Mouse (Mus musculus): ENCODE measurements around the gene Pithd1. TPM values are rescaled to one million over a fixed set of nuclear protein-coding genes. Genes with fewer than 3 reads are reported as not detected.
A peak's percentile ranks its signal among the peaks of the same experiment; 100 is the strongest.
"Not testable (repeated sequence)": the region's sequence is repeated elsewhere in the genome, so short reads cannot be mapped to it uniquely, and the experiment has no call there.

The Pithd1 gene
- total RNA-seq, 1 experiment from 2014 or later: 30.8 TPM

DNA sequence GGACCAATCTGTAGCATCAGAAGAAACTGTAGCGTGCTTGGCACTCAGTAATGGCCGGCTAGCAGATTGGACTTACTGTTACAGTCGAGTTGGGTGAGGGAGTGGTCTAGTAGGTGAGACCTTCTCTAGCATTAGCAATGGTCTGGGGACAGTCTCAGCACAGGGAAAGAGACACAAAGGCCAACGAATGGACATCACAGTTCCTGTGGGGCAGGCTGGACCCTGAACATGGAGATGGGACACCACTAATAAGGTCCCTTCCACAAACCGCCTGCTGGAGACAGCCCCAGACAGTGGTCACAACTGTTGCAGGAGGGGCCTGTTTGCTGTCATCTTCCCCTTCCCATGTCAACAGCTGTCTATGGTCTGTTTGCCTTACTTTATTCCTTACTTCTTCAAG, 25.4 kb downstream of the Pithd1 start:
- no peak for DNase-seq

DNA sequence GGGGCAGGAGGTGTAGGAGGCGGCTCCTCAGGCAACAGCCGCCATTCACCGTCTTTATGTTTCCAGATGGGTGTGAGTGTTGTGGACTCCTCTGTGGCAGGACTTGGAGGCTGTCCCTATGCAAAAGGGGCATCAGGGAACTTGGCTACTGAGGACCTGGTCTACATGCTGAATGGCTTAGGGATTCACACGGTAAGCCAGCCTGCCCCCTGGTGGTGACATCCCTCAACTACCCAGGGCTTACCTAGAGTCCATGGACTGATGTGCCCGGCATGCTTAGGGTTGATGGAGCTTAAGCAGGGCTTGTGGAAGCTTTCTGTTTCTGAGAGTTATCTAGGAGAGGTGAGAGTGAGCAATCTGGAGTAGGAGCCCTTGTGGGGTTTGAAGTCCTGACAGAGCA, 26.3 kb downstream of the Pithd1 start:
- peak; percentile 81 for DNase-seq

DNA sequence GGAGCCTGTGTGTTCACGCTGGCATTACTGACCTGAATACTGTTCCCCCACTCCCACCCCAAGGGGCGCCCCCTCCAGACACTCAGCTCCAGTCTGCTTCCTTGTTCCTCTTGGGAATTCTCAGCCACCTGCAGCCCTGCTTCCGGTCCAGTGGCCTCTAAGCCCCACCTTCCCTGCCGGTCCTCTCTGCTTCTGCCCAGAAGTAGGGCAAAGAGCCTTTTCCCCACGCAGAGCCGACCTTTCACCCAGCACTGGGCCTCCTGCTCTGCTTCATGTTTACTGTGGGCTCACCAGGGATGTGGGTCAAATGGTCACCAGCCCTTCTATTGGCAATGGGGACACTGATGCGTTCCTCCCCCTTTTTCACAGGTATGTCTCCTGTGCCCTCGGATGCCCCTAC, 28.7 kb downstream of the Pithd1 start:
- DNase-seq: no peak

DNA sequence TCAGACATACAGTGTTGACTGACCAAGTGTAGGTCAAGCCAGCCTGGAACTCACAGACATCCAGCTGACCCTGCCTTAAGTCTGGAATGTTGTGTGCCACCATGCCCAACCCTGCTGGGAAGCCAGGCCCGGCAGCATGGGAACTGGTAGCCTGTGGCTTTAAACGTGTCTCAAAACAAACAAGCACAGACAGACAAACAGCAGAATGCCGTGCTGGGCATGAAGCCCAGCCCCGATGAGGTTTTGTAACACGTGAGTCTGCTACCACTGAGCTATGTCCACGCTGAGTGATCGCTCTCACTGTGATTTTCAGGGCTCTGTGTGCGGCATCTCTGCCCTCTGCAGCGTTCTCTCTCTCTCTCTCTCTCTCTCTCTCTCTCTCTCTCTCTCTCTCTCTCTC, 31.2 kb downstream of the Pithd1 start:
- DNase-seq: no peak

DNA sequence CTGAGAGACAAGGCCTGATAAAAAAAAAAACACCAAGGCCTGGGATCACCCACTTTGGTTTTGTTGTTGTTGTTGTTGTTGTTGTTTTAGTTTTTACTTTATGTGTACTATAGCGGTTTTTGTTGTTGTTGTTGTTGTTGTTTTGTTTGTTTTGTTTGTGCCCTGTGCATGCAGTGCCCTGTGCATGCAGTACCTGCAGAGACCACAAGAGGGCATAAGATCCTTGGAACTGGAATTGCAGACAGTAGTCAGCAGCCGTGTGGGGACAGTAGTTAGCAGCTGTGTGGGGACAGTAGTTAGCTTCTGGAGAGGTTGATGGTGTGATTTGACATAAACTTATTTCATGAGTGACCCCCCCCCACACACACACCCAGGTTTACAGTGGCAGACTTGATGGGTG, 32.8 kb downstream of the Pithd1 start:
- peak; percentile 70 for DNase-seq

DNA sequence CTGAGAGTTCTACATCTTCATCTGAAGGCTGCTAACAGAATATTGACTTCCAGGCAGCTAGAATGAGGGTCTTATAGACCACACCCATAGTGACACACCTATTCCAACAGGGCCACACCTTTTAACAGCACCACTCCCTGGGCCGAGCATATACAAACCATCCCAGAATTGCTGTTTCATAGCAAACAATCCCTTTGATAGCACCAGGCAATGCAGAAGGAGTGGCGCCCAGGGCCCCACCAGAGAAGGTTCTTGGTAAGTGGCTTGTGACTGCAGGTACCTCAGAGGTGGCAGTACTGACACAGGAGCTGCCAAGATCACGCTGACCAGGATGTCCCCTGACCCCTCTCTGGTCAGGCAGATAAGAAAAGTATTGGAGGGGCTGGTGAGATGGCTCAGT, 33.9 kb downstream of the Pithd1 start:
- DNase-seq: no peak

DNA sequence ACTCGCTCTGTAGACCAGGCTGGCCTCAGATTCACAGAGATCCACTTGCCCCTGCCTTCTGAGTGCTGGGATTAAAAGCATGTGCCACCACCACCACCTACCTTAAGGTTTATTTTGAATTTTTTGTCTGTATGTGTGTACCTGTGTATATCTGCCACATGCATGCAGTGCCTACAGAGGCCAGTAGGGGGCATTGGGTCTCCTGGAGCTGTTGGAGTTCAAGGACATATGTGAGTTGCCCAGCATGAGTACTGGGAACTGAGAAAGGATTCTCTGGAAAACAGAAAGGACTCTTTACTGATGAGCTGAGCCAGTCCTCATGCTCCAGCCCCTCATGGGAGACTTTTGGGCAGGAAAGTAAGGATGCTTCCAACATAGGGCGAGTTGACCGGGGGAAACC, 35.6 kb downstream of the Pithd1 start:
- DNase-seq: no peak

DNA sequence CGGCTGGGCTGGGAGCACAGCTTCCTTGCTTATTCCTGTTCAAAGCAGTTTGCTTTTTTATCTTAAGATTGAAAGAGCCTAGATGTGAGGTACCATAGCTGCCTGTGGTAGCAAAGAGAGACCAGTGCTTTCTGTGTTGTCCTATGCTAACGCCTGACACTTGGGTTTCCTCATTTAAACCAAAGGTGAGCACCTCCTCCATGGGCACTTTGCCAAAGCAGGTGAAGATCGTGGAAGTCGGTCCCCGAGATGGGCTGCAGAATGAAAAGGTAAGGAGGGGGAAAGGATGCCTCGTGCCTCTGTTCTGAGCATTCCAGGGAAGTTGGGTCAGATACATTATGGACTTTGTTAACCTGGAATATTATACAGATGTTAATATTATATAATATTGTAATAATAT, 36.7 kb downstream of the Pithd1 start:
- no peak for DNase-seq

DNA sequence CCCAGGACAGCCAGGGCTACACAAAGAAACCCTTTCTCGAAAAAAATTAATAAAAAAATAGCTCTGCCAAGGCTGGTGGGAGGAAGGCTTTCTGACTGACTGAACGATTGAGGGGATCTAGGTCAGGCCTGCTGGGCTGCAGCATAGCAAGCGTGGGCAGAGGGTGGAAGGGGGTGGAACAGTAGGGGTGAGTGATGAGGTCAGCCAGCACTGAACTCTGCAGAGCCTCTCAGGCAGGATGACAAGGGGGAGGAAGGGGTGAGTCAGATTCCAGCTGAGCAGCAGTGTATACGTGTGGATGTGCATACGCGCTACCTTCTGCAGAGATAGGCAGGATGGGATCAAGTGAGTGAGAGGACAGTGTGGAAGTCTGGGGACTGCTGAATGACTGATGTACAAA, 37.2 kb downstream of the Pithd1 start:
- DNase-seq: no peak

DNA sequence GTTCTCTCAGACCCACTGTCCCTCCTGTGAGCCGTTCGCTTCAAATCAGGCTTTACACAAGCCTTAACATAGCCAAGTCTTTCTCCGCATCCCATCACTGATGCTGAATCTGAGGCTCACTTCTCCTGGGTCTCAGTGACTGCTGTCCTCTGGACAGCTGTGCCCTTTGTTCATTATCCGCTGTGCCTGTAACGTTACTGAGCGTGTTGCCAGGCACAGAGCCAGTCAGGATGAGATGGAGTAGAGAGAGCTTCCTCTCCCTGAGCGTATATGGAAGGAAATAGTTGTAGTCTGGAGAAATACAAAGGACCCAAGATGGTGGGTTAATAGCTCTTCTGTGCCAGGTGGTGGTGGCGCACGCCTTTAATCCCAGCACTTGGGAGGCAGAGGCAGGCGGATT, 37.6 kb downstream of the Pithd1 start:
- no peak for DNase-seq

DNA sequence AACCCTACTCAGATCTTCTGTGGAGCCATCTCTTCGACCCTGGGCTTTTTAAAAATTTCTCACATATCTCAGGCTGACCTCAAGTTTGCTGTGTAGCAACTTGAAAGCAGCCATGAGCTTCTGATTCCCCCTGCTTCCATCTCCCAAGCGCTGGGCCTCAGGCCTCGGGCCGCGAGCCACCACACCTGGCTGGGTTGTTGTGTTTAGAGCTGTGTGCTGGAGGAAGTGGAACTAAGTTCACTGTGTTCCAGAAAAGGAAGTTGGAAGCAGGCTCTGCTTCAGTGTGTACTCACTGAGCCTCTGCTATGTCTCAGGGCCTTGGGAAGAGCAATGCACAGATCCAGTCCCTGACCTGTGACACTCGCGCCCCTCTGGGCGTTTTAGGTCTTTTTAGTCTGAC, 38.9 kb downstream of the Pithd1 start:
- no peak for DNase-seq

DNA sequence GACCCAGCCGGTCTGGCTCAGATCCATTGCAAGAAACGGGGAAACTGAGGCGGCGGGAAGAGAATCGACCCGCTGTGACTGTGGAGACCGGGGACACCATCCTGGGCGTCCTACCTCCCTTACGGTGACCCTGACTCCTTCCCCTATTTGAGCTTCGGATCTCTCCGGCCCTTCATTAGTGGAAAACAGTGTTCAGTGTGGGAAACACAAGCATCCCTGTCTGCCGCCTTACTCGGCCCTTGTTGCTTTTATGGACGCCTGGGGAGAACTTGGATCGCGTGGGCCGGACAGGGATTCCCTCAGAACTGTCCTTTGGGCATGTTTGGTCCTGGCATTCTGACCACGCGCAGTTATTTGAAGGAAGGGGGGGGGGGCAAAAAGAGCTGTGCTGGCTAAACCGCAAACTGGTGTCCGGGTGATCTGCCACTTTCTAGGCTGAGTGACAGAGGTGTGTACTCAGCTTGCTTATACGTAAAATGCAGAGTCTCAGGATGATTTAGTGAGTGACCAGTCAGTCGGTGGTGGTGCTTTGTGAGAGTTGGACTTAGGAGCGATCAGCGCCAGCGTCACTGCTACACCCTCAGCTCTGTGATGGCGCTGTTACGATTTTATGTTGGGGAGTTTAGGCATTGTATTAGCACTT, 40.3 kb downstream of the Pithd1 start:
- no peak for DNase-seq

DNA sequence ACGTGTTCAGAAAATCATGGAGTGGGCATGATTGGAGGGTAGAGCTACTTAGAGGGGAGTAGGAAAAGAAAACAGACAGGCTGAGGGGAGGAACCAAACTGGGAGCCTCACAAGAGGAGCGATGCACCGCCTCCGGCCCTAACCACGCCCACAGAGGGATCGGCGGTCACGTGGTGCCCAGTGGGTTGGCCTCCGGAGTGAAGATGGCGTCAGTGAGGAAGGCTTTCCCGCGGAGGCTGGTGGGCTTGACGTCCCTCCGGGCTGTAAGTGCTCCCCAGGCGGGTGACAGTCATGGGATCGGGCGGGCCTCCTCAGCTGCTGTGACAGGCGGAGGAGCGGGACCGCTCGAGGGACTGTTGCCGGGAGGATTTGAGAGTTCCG, 40.8 kb downstream of the Pithd1 start, which contains the start of gene Hmgcl:
Hmgcl (plus strand) TSS at position 171 of the 381 bp plus-strand sequence.
- DNase-seq: peak; percentile 95

DNA sequence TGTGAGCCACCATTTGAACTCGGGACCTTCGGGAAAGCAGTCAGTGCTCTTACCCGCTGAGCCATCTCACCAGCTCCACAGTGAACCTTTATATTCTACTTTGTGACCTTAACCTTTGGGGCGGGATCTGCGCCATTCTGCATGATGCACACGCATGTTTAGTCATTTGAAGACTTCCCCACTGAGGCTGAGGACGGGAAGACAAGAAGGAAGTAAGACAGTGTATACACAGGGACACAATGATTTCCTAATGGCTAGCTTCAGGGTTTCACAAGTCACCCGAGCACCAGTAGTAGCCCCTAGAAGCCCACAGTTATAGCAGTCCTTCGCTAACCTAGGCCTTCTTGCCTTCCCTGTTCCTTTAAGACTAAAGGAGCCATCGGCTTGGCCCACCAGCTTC, 41.4 kb downstream of the Pithd1 start:
- no peak for DNase-seq

DNA sequence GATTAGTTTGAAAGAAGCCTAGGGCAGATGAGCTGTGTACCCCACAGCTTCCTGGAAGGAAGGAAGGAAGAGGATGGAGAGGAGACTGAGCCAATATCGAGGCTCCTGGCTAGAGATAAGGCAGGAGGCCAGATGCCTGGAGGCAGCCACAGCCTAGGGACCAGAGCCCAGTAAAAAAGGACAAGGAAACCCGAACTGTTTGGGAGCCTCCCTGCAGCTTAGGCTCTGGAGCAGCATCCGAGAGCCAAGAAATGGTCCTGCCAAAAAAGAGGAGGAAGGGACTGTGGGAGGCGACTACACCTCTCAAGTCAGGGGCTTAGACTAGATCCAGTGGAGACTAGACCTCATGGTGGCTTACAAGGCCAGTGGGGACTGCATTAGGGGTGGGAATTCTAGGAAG, 43.7 kb downstream of the Pithd1 start:
- no peak for DNase-seq

DNA sequence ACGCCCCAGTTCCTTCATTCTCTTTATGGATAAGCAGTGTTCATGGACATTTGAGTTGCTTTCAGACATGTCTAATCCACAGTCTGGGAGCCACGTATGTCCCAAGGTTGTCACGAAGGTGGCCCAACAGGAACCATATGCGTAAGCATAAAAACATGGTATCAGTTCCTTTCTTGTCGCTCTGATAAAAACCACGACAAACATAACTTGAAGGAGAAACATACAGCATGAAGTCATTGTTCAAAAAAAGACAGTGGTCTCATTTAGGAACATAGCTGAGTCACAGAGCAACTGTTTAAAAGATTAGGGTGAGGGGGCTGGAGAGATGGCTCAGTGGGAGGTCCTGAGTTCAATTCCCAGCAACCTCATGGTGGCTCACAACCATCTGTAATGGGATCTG, 44.9 kb downstream of the Pithd1 start:
- no peak for DNase-seq

DNA sequence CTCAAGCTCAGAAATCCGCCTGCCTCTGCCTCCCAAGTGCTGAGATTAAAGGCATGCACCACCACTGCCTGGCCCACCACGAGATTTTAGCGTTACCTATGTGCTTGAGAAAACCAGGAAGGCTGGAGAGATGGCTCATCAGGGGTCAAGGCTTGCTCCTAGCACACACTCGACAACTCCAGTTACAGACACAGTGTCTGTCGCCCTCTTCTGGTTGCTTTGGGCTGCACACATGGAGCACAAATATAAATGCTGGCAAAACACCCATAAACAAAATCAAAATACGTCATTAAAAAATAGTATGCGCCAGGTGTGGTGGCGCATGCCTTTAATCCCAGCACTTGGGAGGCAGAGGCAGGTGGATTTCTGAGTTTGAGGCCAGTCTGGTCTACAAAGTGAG, 46.0 kb downstream of the Pithd1 start:
- DNase-seq: not testable (repeated sequence)

DNA sequence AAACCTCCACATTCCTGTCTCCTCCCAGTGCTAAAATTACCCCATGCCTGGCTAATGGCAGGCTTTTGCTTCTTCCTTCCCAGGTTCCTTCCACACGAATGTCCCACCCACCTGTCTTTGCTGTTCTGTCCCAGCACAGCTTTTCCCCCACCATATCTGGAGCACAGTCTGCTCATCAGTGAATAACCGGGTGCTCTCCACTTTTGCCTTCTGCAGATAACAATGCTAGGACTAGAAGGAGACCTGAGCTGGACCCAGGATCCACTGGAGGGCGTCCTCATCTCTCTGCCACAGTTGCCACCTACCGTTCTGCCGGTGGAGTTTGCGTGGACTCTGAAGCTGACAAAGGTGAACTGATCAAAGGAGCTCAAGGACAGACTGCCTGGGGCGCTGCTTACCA, 48.2 kb downstream of the Pithd1 start:
- DNase-seq: no peak

DNA sequence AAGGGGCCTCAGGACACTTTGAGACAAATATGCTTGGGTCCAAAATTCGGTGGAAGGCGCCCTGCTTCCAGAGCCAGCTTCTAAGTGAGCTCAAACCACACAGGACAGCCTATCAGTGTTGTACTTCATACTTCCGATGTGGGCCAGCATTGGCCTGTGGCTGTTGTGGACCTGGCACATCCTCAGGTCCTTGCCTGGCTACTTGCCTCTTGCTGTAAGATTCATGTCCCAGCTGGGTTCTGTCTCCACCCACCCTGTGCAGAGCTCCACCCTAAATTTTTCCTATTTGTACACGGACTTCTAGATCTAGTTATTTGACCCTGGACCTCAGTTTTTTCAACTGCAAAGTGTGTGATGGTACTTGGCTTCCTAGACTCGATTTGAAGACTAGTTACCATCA, 51.6 kb downstream of the Pithd1 start:
- DNase-seq: no peak

DNA sequence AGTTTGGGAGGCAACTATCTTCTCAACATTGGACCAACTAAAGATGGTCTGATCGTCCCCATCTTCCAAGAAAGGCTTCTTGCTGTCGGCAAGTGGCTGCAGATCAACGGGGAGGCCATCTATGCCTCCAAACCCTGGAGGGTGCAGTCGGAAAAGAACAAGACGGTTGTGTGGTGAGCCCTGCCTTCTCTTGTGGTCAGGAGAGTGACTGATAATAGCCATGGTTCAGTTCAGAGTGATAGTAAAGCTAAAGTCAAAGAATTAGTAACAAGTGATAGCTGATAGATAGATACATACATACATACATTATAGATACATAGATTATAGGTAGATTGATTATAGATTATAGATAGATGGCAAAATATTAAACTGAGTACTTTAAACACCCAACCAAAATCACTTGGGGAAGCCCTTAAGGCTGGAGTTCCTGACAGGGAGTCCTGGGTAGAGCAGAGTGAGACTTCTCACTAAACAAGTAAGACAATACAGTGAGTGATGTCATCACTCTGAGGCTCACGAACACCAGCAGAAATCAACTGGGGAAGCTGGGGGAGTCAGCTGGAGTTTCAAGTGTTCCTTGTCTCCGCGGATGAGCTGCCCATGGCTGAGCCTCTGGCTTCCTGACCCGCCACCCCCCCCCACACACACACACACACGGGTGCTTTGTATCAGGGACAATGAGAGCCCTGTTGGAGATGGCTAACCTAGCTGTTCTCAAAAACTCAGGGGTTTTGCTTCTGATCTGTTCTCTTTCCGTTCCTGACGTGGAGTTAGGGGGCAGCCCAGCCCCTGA, 52.2 kb downstream of the Pithd1 start:
- DNase-seq: no peak

DNA sequence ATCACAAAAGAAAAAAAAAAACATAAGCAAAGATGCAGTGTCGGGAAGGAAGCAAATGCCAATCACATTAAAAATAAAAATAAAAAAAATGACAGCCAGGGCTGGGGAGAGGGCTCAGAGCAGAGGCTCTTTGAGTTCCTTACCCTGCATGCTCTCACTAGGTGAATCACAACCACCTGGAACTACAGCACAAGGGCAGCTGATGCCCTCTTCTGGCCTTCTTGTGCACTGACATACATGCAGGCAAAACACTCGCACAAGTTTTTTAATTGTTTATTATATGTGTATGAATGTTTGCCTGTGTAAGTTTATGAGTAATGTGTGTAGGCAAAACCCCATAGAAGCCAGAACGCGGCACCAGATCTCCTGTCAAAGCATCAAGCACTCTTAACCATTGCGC, 55.2 kb downstream of the Pithd1 start:
- no peak for DNase-seq

DNA sequence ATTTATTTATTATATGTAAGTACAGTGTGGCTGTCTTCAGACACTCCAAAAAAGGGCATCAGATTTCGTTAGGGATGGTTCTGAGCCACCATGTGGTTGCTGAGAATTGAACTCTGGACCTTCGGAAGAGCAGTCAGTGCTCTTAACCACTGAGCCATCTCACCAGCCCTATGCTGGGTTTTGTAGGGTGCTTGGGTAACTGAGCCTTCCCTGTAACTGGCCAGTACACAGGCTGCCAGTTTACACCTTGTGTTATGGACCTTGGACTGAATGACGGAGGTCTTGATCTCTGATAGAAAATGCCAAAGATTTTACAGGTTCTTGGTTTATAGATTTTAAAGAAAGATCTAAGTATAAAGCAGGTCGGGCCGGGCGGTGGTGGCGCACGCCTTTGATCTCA, 56.8 kb downstream of the Pithd1 start:
- DNase-seq: no peak

DNA sequence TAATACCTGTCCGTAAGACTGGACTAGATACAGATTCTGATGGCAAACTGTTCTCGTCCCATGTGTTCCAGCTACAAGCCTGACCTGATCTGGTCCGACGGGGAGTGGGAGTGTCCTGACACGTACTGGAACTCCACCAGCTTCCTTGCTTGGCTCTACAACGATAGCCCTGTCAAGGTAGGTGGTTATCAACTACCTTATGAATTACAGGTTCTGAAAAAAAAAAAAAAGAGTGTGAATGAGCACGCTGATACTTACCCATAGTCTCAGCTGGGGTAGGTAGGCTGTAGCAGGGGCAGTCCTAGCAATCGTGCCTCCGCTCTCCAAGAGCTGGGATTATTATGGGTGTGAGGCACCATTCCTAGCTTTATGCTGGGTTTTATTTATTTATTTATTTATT, 57.2 kb downstream of the Pithd1 start:
- DNase-seq: no peak

DNA sequence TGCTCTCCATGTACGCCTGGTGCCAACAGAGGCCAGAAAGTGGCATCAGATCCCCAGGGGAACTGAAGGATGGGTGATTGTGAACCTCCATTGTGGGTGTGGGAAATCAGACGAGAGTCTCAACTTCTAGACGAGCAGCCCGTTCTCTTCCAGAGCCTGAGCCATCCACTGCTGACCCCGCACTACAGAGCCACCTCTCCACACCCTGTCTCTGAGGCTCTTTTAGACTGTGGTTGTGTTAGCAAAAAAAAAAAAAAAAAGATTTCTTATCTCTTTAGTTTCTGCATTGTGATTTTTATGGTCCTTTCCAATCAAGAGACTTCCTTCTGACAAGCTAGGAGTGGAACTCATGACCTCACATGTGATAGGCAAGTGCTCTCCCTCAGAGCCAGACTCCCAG, 57.7 kb downstream of the Pithd1 start:
- DNase-seq: no peak
